Mouse (Mus musculus) forebrain, postnatal 0 days (tissue): Measurements from ENCODE around the gene Dcpp3. TPM values are rescaled to one million over a fixed set of nuclear protein-coding genes. Genes with fewer than 3 reads are reported as not detected.
A peak's percentile ranks its signal among the peaks of the same experiment; 100 is the strongest.
"Not testable (repeated sequence)": the region's sequence is repeated elsewhere in the genome, so short reads cannot be mapped to it uniquely, and the experiment has no call there.

Experiments
- ATAC-seq: fragments of 200-750 bp; cut with Nextera tagmentation; 2 replicates; pipeline ENCODE4 v1.8.0; 2017; ENCODE audit warnings: mild to moderate bottlenecking, moderate library complexity
- DNase-seq: peaks from one replicate; pipeline ENCODE4 v3.0.0-alpha.2; 2015
- H3K27ac ChIP-seq: fragments of 300-500 bp; sonication (generic); 2 replicates; pipeline ENCODE4 v1.5.1; 2014; ENCODE audit warnings: low read depth, mild to moderate bottlenecking, antibody characterized with exemption, low read length, moderate library complexity, mixed read lengths
- H3K27me3 ChIP-seq: fragments of 300-500 bp; sonication (generic); 2 replicates; pipeline ENCODE4 v1.6.1; 2014; ENCODE audit warnings: mild to moderate bottlenecking, low read length, mixed read lengths; ENCODE audit not compliant: insufficient read depth
- H3K36me3 ChIP-seq: fragments of 300-500 bp; sonication (generic); 2 replicates; pipeline ENCODE4 v1.6.1; 2014; ENCODE audit warnings: mild to moderate bottlenecking, moderate library complexity; ENCODE audit not compliant: insufficient read depth
- H3K4me1 ChIP-seq: fragments of 300-500 bp; sonication (generic); 2 replicates; pipeline ENCODE4 v1.6.1; 2014; ENCODE audit warnings: antibody characterized with exemption; ENCODE audit not compliant: insufficient read depth
- H3K4me2 ChIP-seq: fragments of 300-500 bp; sonication (generic); 2 replicates; pipeline ENCODE4 v1.6.1; 2014; ENCODE audit warnings: low read depth, mild to moderate bottlenecking, moderate library complexity
- H3K4me3 ChIP-seq: fragments of 300-500 bp; sonication (generic); 2 replicates; pipeline ENCODE4 v1.5.1; 2014; ENCODE audit warnings: low read depth, low read length, mixed read lengths
- H3K9ac ChIP-seq: fragments of 300-500 bp; sonication (generic); 2 replicates; pipeline ENCODE4 v1.6.1; 2014; ENCODE audit warnings: mild to moderate bottlenecking
- H3K9me3 ChIP-seq: fragments of 300-500 bp; sonication (generic); 2 replicates; pipeline ENCODE4 v1.6.1; 2016; ENCODE audit warnings: low read length
- CTCF ChIP-seq: sonication (generic); IDR thresholded peaks from 2 replicates; pipeline ENCODE4 v1.5.1; 2016; ENCODE audit warnings: antibody characterized with exemption, control low read depth, low read depth
- WGBS: fragments of 180-500 bp; shearing (Covaris S2); extraction: QIAGEN DNeasy Blood & Tissue Kit; methylation state at CpG from one replicate; pipeline ENCODE4 v1.1.7; 2014; 5-methylcytosine and 5-hydroxymethylcytosine counted together
- polyA plus RNA-seq: library from polyadenylated mRNA; unstranded; fragments of >200 nt; fragmentation: Nextera tagmentation; extraction: Ambion mirVana; gene quantifications from 2 replicates; pipeline ENCODE4 v1.2.1, GENCODE M21; 2015
- total RNA-seq: library from RNA; depleted of rRNA; stranded (reverse); fragments of >200 nt; gene quantifications from 2 replicates; pipeline ENCODE4 v1.2.3, GENCODE M21; 2014; rRNA removed

Gene Dcpp3
- total RNA-seq (not detected in 2 replicates), polyA plus RNA-seq (not detected in 2 replicates)

DNA sequence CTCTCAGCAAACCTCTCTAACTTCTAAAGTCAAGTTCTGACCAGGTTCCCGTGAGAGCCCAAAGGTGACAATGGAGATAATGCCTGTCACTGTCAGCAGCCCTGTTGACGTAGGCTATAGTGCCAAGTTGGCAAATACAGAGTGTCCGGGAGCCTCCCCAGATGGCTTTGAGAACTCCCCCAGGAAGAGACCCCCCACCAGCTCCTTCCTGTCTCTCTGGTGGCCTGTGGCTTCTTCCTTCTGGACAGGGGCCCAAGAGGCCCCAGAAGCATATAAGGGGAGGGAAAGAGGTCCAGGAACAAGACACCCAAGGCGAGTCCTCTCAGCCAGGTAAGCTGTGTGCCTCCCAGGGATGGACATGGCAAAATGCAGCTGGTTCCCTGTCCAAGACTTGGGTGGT, at the start of gene Dcpp3:
TSS of gene Dcpp3 (plus strand) at position 301 of the 400 bp plus-strand sequence.
- not testable (repeated sequence) for DNase-seq, H3K4me3 ChIP-seq, H3K9me3 ChIP-seq, ATAC-seq, H3K4me2 ChIP-seq, H3K27ac ChIP-seq, H3K9ac ChIP-seq, H3K36me3 ChIP-seq, H3K4me1 ChIP-seq, H3K27me3 ChIP-seq
- 87% methylated on average over 4 of the region's 4 CpGs for WGBS

- H3K4me1 ChIP-seq, result no peaks in the 10 kb centered on the region
- no peak within 1 kb of the TSS for H3K4me2 ChIP-seq
- H3K9ac ChIP-seq, result no peak within 1 kb of the TSS
- H3K9me3 ChIP-seq, result 0 out of 2 replicates have a peak, but pooled peaks cover 2% of the 10 kb centered on the region
- DNase-seq (no peak), ATAC-seq (no peak)
- H3K4me3 ChIP-seq, result no peak within 1 kb of the TSS
- 85% methylated on average over 15 of the region's 15 CpGs for WGBS
- H3K27ac ChIP-seq, result no peak within 1 kb of the TSS
- H3K36me3 ChIP-seq, result no peaks in the 10 kb centered on the region
- no peaks in the 10 kb centered on the region for H3K27me3 ChIP-seq
- TF ChIP-seq CTCF, result no peak
Observed at GRCm38 (mm10) chr17:23867756-23868155, 49.5 kb upstream of the Dcpp3 start, which contains the start of gene Prss21. TSS of gene Prss21 (plus strand) at chr17:23868056.

- no peak overlapping the region for H3K4me3 ChIP-seq
- 90% methylated on average over 11 of the region's 11 CpGs for WGBS
- no peak for TF ChIP-seq CTCF
- no peak overlapping the region for H3K4me2 ChIP-seq
- DNase-seq (no peak), ATAC-seq (no peak)
- H3K27ac ChIP-seq, result no peak overlapping the region
- H3K9ac ChIP-seq, result no peak overlapping the region
- H3K27me3 ChIP-seq, result no peaks in the 10 kb centered on the region
- H3K36me3 ChIP-seq, result no peaks in the 10 kb centered on the region
- 0 out of 2 replicates have a peak, but pooled peaks cover 2% of the 10 kb centered on the region for H3K9me3 ChIP-seq
- no peaks in the 10 kb centered on the region for H3K4me1 ChIP-seq
Observed at GRCm38 (mm10) chr17:23868513-23868912, 48.7 kb upstream of the Dcpp3 start.

- Histone ChIP-seq H3K4me1 (no peaks in the 10 kb centered on the region), H3K27ac (no peak overlapping the region), H3K9me3 (no peaks in the 10 kb centered on the region), H3K27me3 (no peaks in the 10 kb centered on the region), H3K4me3 (no peak overlapping the region), H3K9ac (no peak overlapping the region), H3K4me2 (no peak overlapping the region), H3K36me3 (no peaks in the 10 kb centered on the region)
- 41% methylated on average over 8 of the region's 8 CpGs for WGBS
- TF ChIP-seq CTCF, result peak; percentile 70
- ATAC-seq (no peak; the same call in 1 of the 2 replicates), DNase-seq (peak; percentile 24)
Observed at GRCm38 (mm10) chr17:23873884-23874856, 43.1 kb upstream of the Dcpp3 start.

DNA sequence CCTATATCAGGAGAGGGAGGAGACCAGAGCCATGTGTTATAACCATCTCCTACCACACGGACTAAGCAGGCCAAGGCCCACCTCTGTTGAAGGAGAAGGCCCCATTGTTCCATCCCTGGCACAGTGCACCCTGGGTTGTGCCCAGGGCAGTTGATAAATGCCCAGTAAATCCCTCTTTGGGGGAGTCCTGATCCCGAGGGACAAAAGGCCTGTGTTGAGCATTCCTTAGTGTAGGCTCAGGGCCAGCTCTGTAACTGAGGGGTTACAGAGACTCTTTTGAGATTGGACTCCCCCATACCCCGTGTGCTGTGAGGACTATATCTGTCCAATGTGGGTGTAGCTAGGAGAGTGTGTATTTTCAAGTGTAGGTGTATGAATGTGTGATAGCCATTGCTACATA, 40.5 kb upstream of the Dcpp3 start:
- Histone ChIP-seq H3K4me2 (no peak overlapping the region), H3K9ac (no peak overlapping the region), H3K4me1 (no peaks in the 10 kb centered on the region), H3K27ac (0 out of 2 replicates have a peak overlapping the region, but pooled peaks have one; percentile 21), H3K27me3 (no peaks in the 10 kb centered on the region), H3K4me3 (no peak overlapping the region), H3K9me3 (no peaks in the 10 kb centered on the region), H3K36me3 (no peaks in the 10 kb centered on the region)
- peak; percentile 35 for DNase-seq
- TF ChIP-seq CTCF, result no peak
- 33% methylated on average over 3 of the region's 3 CpGs for whole genome bisulfite sequencing
- peak; percentile 84 for ATAC-seq

GRCm38 (mm10) chr17:23877166-23877565, 40.1 kb upstream of the Dcpp3 start:
- 66% methylated on average over 2 of the region's 2 CpGs for WGBS
- no peak overlapping the region for H3K27ac ChIP-seq

DNA sequence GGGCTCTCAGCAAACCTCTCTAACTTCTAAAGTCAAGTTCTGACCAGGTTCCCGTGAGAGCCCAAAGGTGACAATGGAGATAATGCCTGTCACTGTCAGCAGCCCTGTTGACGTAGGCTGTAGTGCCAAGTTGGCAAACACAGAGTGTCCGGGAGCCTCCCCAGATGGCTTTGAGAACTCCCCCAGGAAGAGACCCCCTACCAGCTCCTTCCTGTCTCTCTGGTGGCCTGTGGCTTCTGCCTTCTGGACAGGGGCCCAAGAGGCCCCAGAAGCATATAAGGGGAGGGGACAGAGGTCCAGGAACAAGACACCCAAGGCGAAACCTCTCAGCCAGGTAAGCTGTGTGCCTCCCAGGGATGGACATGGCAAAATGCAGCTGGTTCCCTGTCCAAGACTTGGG, 36.7 kb upstream of the Dcpp3 start, which contains the start of the genes Dcpp1 and Dcpp2:
TSS of gene Dcpp1 (plus strand) at position 301 of the 400 bp plus-strand sequence.
TSS of gene Dcpp2 (plus strand) at position 305 of the 400 bp plus-strand sequence.
- H3K9me3 ChIP-seq, H3K4me2 ChIP-seq, H3K27me3 ChIP-seq, H3K9ac ChIP-seq, H3K4me3 ChIP-seq, ATAC-seq, H3K36me3 ChIP-seq, H3K4me1 ChIP-seq, H3K27ac ChIP-seq, DNase-seq: not testable (repeated sequence)
- 88% methylated on average over 4 of the region's 4 CpGs for WGBS

More at GRCm38 (mm10) chr17:23877166-23877565, 40.1 kb upstream of the Dcpp3 start:
- H3K4me3 ChIP-seq, result no peak overlapping the region
- ATAC-seq (peak; percentile 83), DNase-seq (peak; percentile 35)
- no peaks in the 10 kb centered on the region for H3K27me3 ChIP-seq
- no peak for TF ChIP-seq CTCF
- no peaks in the 10 kb centered on the region for H3K4me1 ChIP-seq
- H3K4me2 ChIP-seq, result no peak overlapping the region
- H3K9me3 ChIP-seq, result no peaks in the 10 kb centered on the region
- no peak overlapping the region for H3K9ac ChIP-seq
- no peaks in the 10 kb centered on the region for H3K36me3 ChIP-seq
